Mouse (Mus musculus): Measurements from ENCODE around the gene Slc5a6. TPM values are rescaled to one million over a fixed set of nuclear protein-coding genes. Genes with fewer than 3 reads are reported as not detected.
A peak's percentile ranks its signal among the peaks of the same experiment; 100 is the strongest.
"Not testable (repeated sequence)": the region's sequence is repeated elsewhere in the genome, so short reads cannot be mapped to it uniquely, and the experiment has no call there.

Gene Slc5a6
- polyA plus RNA-seq, 1 experiment from 2014 or later, result 12.5 TPM

- Histone ChIP-seq H3K4me3 (replicated peaks) (no peak overlapping the region), H3K27ac (no peak overlapping the region), H3K4me2 (no peak overlapping the region), H3K9ac (replicated peaks) (no peak overlapping the region), H3K4me1 (replicated peaks) (0 out of 2 replicates have a peak, but pooled peaks cover 5% of the 10 kb centered on the region), H3K36me3 (peaks cover 5% of the 10 kb centered on the region; the same call in 1 of the 2 replicates), H3K9me3 (no peaks in the 10 kb centered on the region), H3K27me3 (no peaks in the 10 kb centered on the region)
- no peak for ATAC-seq (ENCODE audit: insufficient number of reproducible peaks, insufficient read depth, low FRiP score, low TSS enrichment, low read depth)
- 52% methylated on average over 4 of the region's 4 CpGs for WGBS
Observed at GRCm38 (mm10) chr5:31030926-31031325, 17.8 kb downstream of the Slc5a6 start.

- Histone ChIP-seq H3K4me3 (replicated peaks) (no peak overlapping the region), H3K36me3 (no peaks in the 10 kb centered on the region), H3K27me3 (no peaks in the 10 kb centered on the region)
Observed at GRCm38 (mm10) chr5:31024641-31025040, 24.1 kb downstream of the Slc5a6 start.

GRCm38 (mm10) chr5:31023254-31023653 is 25.5 kb downstream of the Slc5a6 start:
- no peak overlapping the region for H3K4me3 ChIP-seq (replicated peaks)
- H3K9ac ChIP-seq (replicated peaks), result no peak overlapping the region
- H3K36me3 ChIP-seq, result no peaks in the 10 kb centered on the region
- ATAC-seq (ENCODE audit: insufficient number of reproducible peaks, insufficient read depth, low FRiP score, low TSS enrichment, low read depth), result no peak
- WGBS, result 25% methylated on average over 4 of the region's 4 CpGs
- H3K9me3 ChIP-seq, result no peaks in the 10 kb centered on the region
- no peak overlapping the region for H3K4me2 ChIP-seq
- H3K27me3 ChIP-seq, result no peaks in the 10 kb centered on the region
- peaks cover 8% of the 10 kb centered on the region for H3K4me1 ChIP-seq (replicated peaks)
- no peak overlapping the region for H3K27ac ChIP-seq

More at GRCm38 (mm10) chr5:31024641-31025040, 24.1 kb downstream of the Slc5a6 start:
- no peak overlapping the region for H3K4me2 ChIP-seq
- H3K9me3 ChIP-seq, result no peaks in the 10 kb centered on the region
- H3K9ac ChIP-seq (replicated peaks), result no peak overlapping the region
- H3K27ac ChIP-seq, result no peak overlapping the region
- no peak for ATAC-seq (ENCODE audit: insufficient number of reproducible peaks, insufficient read depth, low FRiP score, low TSS enrichment, low read depth)
- H3K4me1 ChIP-seq (replicated peaks), result peaks cover 8% of the 10 kb centered on the region

- Histone ChIP-seq H3K27me3 (no peaks in the 10 kb centered on the region), H3K9me3 (no peaks in the 10 kb centered on the region), H3K4me2 (no peak overlapping the region), H3K9ac (replicated peaks) (no peak overlapping the region), H3K4me3 (replicated peaks) (no peak overlapping the region), H3K27ac (peak overlapping the region; percentile 53; the same call in 1 of the 2 replicates), H3K4me1 (replicated peaks) (peaks cover 8% of the 10 kb centered on the region), H3K36me3 (no peaks in the 10 kb centered on the region)
- ATAC-seq (ENCODE audit: insufficient number of reproducible peaks, insufficient read depth, low FRiP score, low TSS enrichment, low read depth), result no peak
- WGBS, result 55% methylated on average over 1 of the region's 1 CpGs
Observed at GRCm38 (mm10) chr5:31022690-31023089, 26.0 kb downstream of the Slc5a6 start.

GRCm38 (mm10) chr5:31021790-31022189 is 26.9 kb downstream of the Slc5a6 start:
- not testable (repeated sequence) for H3K4me1 ChIP-seq (replicated peaks); H3K4me3 ChIP-seq (replicated peaks); H3K9me3 ChIP-seq; H3K27ac ChIP-seq; H3K27me3 ChIP-seq; H3K4me2 ChIP-seq; ATAC-seq (ENCODE audit: insufficient number of reproducible peaks, insufficient read depth, low FRiP score, low TSS enrichment, low read depth); H3K9ac ChIP-seq (replicated peaks); H3K36me3 ChIP-seq
- 72% methylated on average over 4 of the region's 5 CpGs for WGBS

GRCm38 (mm10) chr5:31015913-31016312 is 32.8 kb downstream of the Slc5a6 start:
- H3K4me1 ChIP-seq (replicated peaks), result no peaks in the 10 kb centered on the region
- 65% methylated on average over 2 of the region's 2 CpGs for WGBS

GRCm38 (mm10) chr5:31012737-31013136 is 36.0 kb downstream of the Slc5a6 start:
- H3K4me3 ChIP-seq (replicated peaks), result no peak overlapping the region
- 68% methylated on average over 3 of the region's 3 CpGs for WGBS
- no peaks in the 10 kb centered on the region for H3K4me1 ChIP-seq (replicated peaks)
- no peaks in the 10 kb centered on the region for H3K9me3 ChIP-seq
- ATAC-seq (ENCODE audit: insufficient number of reproducible peaks, insufficient read depth, low FRiP score, low TSS enrichment, low read depth), result no peak
- H3K9ac ChIP-seq (replicated peaks), result no peak overlapping the region
- H3K27me3 ChIP-seq, result no peaks in the 10 kb centered on the region
- no peak overlapping the region for H3K4me2 ChIP-seq
- no peak overlapping the region for H3K27ac ChIP-seq
- no peaks in the 10 kb centered on the region for H3K36me3 ChIP-seq

More at GRCm38 (mm10) chr5:31015913-31016312, 32.8 kb downstream of the Slc5a6 start:
- H3K4me2 ChIP-seq, result no peak overlapping the region
- H3K9me3 ChIP-seq, result no peaks in the 10 kb centered on the region
- no peaks in the 10 kb centered on the region for H3K27me3 ChIP-seq
- H3K4me3 ChIP-seq (replicated peaks), result no peak overlapping the region
- H3K9ac ChIP-seq (replicated peaks), result no peak overlapping the region
- no peak for ATAC-seq (ENCODE audit: insufficient number of reproducible peaks, insufficient read depth, low FRiP score, low TSS enrichment, low read depth)
- no peaks in the 10 kb centered on the region for H3K36me3 ChIP-seq
- no peak overlapping the region for H3K27ac ChIP-seq

GRCm38 (mm10) chr5:31004184-31004583 is 44.5 kb downstream of the Slc5a6 start:
- 6% methylated on average over 5 of the region's 5 CpGs for WGBS
- peaks cover 4% of the 10 kb centered on the region; the same call in 1 of the 2 replicates for H3K4me1 ChIP-seq (replicated peaks)
- no peak overlapping the region for H3K4me3 ChIP-seq (replicated peaks)
- H3K27ac ChIP-seq, result no peak overlapping the region
- H3K9me3 ChIP-seq, result no peaks in the 10 kb centered on the region
- no peaks in the 10 kb centered on the region for H3K36me3 ChIP-seq
- ATAC-seq (ENCODE audit: insufficient number of reproducible peaks, insufficient read depth, low FRiP score, low TSS enrichment, low read depth), result 0 out of 2 replicates have a peak, but pooled peaks have one; percentile 21
- H3K4me2 ChIP-seq, result no peak overlapping the region
- H3K9ac ChIP-seq (replicated peaks), result no peak overlapping the region
- H3K27me3 ChIP-seq, result no peaks in the 10 kb centered on the region

- no peaks in the 10 kb centered on the region for H3K27me3 ChIP-seq
- no peak overlapping the region for H3K4me3 ChIP-seq (replicated peaks)
- ATAC-seq (ENCODE audit: insufficient number of reproducible peaks, insufficient read depth, low FRiP score, low TSS enrichment, low read depth), result no peak
- H3K9me3 ChIP-seq, result no peaks in the 10 kb centered on the region
- H3K9ac ChIP-seq (replicated peaks), result no peak overlapping the region
- H3K4me2 ChIP-seq, result no peak overlapping the region
- peaks cover 4% of the 10 kb centered on the region; the same call in 1 of the 2 replicates for H3K4me1 ChIP-seq (replicated peaks)
- no peaks in the 10 kb centered on the region for H3K36me3 ChIP-seq
- WGBS, result 80% methylated on average over 4 of the region's 4 CpGs
- H3K27ac ChIP-seq, result no peak overlapping the region
Observed at GRCm38 (mm10) chr5:31001560-31001959, 47.2 kb downstream of the Slc5a6 start.

GRCm38 (mm10) chr5:31000993-31001392 is 47.7 kb downstream of the Slc5a6 start:
- Histone ChIP-seq H3K4me2 (no peak overlapping the region), H3K9ac (replicated peaks) (no peak overlapping the region), H3K4me3 (replicated peaks) (no peak overlapping the region), H3K9me3 (no peaks in the 10 kb centered on the region), H3K27ac (no peak overlapping the region), H3K27me3 (no peaks in the 10 kb centered on the region), H3K36me3 (no peaks in the 10 kb centered on the region), H3K4me1 (replicated peaks) (peaks cover 4% of the 10 kb centered on the region; the same call in 1 of the 2 replicates)
- no peak for ATAC-seq (ENCODE audit: insufficient number of reproducible peaks, insufficient read depth, low FRiP score, low TSS enrichment, low read depth)
- 84% methylated on average over 2 of the region's 2 CpGs for WGBS

- Histone ChIP-seq H3K4me3 (replicated peaks) (no peak overlapping the region), H3K36me3 (no peaks in the 10 kb centered on the region), H3K4me2 (no peak overlapping the region), H3K27me3 (no peaks in the 10 kb centered on the region), H3K9ac (replicated peaks) (no peak overlapping the region), H3K27ac (peak overlapping the region; percentile 62), H3K4me1 (replicated peaks) (peaks cover 4% of the 10 kb centered on the region; the same call in 1 of the 2 replicates), H3K9me3 (no peaks in the 10 kb centered on the region)
- WGBS, result 64% methylated on average over 7 of the region's 7 CpGs
- 0 out of 2 replicates have a peak, but pooled peaks have one; percentile 41 for ATAC-seq (ENCODE audit: insufficient number of reproducible peaks, insufficient read depth, low FRiP score, low TSS enrichment, low read depth)
Observed at GRCm38 (mm10) chr5:31000122-31000521, 48.6 kb downstream of the Slc5a6 start.

- 78% methylated on average over 5 of the region's 5 CpGs for WGBS
- peaks cover 4% of the 10 kb centered on the region; the same call in 1 of the 2 replicates for H3K4me1 ChIP-seq (replicated peaks)
- H3K9me3 ChIP-seq, result no peaks in the 10 kb centered on the region
Observed at GRCm38 (mm10) chr5:30999324-30999723, 49.4 kb downstream of the Slc5a6 start.

More at GRCm38 (mm10) chr5:30999324-30999723, 49.4 kb downstream of the Slc5a6 start:
- Histone ChIP-seq H3K9ac (replicated peaks) (no peak overlapping the region), H3K27ac (no peak overlapping the region), H3K4me2 (no peak overlapping the region), H3K4me3 (replicated peaks) (no peak overlapping the region), H3K27me3 (no peaks in the 10 kb centered on the region), H3K36me3 (no peaks in the 10 kb centered on the region)
- no peak for ATAC-seq (ENCODE audit: insufficient number of reproducible peaks, insufficient read depth, low FRiP score, low TSS enrichment, low read depth)

Data from limb, embryonic 12.5 days (tissue).